Mouse (Mus musculus) mature B cell (primary cell): ENCODE data around the gene Bend5.

Experiments
- in situ Hi-C: fragments of 300-500 bp; cut with MboI; formaldehyde crosslinking; loops from 2 replicates; pipeline ENCODE4 v1.14.3; 2019

The Bend5 gene

DNA sequence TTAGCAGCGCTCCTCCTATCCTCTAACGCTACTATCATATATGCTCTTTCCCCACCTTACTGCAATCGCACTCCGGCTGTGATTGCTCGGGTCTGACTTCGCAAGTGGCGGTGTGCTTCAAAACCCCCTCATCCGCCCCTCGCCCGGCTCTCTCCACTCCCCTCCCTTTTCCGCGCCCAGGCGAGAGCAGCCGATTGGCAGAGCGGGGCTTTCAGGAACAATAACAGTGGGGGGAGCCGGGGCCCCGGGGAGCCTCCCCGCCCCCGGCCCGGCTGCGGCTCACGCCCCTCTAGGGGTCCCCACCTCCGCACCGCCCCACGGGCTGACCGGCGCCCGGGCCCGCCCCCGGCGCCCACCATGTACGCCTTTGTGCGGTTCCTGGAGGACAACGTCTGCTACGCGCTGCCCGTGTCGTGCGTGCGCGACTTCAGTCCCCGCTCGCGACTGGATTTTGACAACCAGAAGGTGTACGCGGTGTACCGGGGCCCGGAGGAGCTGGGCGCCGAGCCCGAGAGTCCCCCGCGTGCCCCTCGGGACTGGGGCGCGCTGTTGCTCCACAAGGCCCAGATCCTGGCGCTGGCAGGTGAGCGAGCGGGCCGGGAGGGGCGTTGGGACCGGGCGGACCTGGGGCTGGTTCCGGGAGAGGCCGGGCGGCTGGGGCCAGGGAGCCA is at the start of gene Bend5:
Gene Bend5 (plus strand): TSS at position 189 of the 671 bp plus-strand sequence.
- in situ Hi-C loops = no loop called here

DNA sequence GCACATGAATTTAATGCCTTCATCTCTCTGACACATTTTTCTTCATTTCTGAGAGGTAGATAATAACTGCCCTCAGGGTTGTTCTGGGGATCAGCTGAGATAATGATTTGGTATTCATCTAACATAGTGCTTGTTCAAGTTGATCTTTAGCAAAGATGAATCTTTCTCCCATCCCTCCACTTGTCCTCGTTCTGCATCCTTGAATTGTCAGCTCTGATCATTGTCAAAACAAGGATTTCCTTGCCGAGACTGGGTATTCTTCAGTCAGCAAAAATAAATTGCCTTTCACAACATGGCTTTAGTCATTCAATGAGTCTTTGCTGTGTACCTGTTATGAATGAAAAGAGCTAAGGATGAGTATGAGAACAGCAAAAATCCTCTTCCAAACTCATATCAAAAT is 47.0 kb upstream of the Bend5 start:
- in situ Hi-C loops = no loop called here

DNA sequence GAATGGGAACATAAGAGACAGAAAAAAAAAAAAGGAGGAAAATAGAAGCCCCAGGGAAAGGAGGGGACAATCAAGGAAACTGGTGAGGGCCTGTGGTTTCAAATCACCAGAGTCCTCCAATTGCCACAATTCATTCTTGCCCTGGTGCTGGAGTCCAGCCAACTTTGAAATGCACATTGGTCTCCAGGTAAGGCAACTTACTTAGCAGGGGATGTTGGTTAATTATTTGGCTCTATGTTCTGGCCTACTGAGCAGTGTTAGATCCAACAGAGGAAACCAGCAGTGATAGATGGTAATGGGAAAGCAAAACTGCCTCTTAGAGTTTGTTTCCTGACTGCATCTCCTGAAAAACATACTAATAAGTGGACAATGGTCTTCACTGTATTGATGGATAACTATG is 37.6 kb upstream of the Bend5 start:
- in situ Hi-C loops = no loop called here

DNA sequence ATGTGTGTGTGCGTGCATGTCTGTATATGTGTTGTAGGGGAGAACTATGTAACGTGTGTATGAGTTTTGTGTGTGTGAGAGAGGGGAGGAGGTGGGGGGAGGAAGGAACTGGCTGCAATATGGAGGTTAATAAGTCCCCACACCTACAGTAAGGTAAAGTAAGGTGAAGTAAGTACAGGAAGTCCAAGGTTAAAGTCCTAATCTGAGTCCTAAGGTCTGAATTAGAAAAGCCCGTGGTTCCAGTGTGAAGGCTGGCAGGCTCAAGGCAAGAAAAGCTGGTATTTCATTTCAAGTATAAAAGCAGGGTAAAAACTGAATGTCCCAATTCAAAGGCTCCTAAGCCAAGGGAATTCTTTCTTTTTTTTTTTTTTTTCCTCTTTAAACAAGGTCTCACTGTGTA is 36.7 kb upstream of the Bend5 start:
- in situ Hi-C loops = no loop called here

DNA sequence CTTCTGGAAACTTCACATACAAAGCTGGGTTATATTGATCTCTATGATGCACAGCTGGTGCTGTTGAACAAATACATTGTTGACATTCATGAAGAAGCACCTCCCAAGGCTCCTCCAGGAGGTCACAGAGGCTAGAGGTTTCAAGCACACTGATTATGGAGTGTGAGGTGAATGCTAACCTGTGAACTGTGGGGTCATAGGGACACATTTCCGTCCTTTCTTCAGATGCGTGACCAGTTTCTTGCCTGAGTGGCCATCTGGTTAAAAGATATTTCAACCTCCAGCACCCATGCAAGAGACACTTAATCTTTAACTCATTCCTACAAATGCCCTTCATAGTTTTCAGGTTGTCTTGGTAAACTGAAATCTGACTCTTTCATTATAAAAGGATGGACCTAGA is 31.7 kb upstream of the Bend5 start:
- in situ Hi-C loops = no loop called here

DNA sequence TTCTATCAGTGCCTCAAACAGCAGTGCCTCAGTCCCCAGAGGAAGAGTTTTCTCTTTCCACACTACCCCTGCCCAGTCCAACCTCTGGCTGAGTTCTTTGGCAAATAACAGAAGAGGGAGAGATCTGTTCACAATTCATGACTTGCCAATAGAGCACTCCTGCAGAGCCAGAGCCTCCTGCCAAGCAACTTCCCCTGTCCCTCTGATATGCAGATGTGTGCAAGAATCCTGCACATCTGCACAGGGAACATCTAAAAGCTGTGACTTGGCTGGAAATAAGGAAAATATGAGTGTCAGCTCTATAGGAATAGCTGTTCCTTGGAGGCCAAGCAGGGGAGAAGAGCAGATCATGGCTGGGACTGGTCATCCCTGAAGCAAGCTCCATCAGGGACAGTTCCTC is 24.1 kb upstream of the Bend5 start:
- in situ Hi-C loops = no loop called here

DNA sequence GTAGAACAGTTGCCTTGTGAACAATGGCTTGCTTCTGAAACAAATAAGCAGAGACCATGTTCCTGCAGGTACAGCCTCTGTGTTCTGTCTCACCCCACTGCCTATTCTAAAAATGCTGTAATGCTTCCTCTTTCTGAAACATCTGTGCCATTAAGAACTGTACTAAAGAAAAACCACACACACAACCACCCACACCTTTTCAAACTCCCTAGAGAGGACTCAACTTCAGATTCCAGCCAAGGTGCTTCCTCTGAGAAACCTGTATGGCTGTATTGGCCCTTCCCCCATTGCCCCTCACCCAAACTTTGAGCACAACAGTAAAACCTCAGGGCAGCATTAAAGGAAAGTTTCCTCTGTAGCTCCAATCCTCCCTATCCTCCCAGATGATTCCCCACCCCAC is 15.0 kb upstream of the Bend5 start:
- in situ Hi-C loops = loop anchor here (5.0 kb wide), 1 partner anchor 43 kb away; no protein-coding TSS in a partner anchor

DNA sequence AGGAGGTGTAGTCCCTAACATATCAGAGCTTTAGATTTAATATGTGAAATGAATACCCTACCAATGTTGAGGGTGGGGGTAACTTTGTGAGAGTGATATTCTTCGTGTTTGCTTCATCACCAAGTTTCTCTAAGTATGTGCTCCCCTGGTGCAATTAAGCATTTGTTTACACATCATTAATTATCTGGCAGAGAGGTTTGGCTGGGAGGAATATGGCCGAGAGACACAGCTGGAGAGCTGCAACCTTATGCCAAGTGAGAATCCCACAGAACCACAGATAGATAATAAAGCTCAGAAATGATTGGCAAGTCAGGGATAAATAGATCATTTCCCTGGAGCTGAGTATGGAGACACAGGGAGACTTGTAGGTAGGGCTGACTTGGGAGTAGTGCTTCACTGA is 14.1 kb upstream of the Bend5 start:
- in situ Hi-C loops = no loop called here

DNA sequence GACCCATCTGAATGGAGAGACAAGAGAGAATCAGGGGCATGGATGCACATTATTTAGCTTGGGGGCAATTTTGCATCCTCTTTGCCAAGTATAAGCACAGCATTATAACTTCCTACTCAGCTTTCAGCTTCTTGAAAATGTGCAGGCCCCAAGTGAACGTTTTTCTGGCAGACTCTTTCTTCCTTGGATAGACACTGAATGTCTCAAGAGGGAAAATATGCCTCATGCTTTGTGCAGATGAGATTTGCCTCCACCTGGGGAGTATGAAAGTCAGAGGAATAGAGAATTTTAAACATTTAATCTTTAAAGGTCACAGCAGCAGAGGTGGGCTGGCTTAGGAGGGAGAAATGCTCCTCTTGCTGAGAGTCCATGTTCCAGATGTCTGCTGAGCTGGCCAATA is 11.6 kb upstream of the Bend5 start:
- in situ Hi-C loops = no loop called here

DNA sequence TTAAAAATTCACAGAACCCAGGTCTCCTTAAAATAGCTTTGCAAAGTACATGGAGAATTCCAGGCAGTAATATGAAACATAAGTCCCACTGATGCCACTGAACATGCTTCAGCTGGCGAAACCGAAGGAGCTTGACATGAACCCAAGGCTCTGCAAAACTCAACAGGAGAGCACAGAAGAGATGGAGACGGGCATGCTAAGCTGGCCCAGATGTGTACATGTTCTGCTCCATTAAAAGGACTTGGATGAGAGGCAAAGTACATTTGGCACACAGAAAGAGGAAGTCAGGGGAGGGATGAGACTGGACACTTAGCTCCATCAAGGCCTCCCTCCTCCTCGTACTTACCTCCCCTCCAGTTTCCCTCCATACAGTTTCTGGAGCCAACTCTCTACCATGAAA is 4.1 kb upstream of the Bend5 start:
- in situ Hi-C loops = no loop called here

DNA sequence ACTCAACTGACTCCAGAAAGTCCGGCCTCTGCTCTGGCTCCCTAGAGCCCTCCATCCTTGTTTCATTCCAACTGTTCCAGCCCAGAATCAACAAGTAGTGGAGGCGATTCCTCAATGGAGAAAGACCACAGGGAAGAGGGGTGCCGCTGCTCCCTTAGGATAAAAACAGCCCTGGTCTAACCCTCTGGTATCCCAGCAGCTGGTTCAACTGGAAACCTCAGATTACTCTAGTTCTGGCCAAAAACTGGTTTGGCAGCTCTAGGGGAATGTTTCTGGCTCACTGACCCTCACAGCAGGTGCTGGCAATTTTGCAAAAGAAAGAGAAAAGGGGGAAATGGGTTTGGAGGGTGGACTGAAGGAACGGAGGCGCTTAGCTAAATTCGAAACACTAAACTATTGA is 407 bp upstream of the Bend5 start:
- in situ Hi-C loops = no loop called here

DNA sequence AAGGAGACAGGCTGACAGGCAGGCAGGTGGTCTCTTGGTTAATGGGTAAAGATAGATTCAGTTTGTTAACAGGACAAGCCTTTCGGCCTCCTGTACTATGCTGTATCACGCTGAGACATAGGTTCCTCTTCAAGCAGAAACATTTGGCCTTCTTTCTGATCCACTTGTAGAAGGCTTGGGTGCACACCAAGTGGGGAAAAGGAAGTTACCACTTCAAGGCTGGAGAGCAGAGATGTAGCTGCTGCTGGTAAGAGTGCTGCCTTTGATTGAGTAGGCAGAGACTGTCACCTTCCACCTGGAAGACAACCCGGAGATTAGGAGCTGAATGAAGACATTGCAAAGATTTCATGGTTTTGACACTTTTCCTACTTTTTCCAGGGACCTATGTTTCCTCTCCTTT is 1.3 kb downstream of the Bend5 start:
- in situ Hi-C loops = no loop called here

DNA sequence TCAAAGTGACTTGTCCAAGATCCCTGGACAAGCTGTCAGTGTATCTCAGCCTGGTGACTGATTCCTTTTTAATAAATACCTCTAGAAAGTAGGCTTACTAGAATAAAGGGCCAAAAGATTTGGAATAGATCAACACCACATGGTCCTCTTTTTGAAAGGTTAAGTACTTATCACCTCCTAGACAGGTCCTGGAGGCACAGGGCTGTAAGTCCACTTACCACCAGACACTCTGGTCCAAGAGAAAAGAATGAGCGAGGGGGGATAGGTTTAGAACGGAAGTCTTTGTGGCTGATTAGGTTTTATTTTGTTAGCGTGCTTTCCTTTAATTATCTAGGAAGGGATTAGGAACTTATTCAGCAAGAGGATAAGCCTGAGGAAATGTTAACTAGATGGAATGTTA is 1.7 kb downstream of the Bend5 start:
- in situ Hi-C loops = no loop called here

DNA sequence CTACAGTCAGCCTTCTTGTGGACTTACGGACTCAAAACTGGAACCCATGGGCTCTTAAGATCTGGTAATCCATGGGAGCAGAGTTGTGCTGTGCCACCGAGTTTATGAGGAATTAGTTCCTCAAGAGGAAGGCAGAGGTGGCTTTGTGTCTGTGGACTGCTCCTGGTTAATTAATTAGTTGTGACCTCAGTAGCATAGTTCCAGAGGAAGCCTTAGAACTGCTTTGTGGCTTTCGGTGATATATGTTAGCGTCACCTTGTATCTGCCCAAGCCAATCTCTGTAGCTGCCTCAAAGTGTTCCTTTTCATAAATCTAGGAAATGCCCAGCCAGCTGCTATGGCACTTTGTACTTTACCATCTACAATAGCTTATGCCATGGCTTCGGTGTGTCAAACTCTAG is 2.9 kb downstream of the Bend5 start:
- in situ Hi-C loops = no loop called here

DNA sequence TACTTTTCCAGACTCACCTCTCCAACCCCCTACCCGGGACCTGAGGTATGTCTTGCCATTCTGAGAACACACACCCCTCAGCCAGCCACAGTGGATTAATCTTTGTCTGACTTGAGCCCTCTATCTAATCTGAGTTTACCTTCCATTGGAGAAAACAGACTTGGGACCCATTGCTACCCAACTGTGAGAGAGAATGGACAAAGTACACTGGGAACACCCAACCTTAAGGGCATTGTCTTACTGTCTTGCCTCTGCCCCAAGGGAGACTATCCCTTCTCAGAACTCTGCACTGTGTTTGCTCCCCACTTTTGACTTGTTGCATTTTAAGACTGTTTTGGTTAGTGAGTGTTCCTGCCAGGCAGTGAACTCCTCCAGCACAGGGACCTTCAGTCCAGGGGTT is 4.7 kb downstream of the Bend5 start:
- in situ Hi-C loops = no loop called here

DNA sequence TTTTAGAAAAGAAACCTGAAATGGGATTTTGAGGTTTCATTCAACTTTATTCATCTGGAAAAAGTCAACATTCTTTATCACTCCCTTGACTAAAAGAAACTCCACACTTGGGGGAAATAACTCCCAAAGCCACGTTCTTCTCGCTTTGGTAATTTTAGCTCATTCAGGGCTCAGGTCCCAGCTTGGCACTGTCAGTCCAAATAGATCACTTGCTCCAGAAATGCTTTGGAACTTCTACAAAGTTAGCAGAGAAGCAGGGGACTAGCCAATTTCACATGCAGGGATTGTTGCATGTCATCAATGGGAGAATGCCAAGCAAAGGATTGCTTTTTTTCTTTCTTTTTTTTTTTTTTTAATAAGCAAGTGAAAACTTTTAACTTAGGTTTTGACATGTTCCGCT is 5.2 kb downstream of the Bend5 start:
- in situ Hi-C loops = no loop called here

DNA sequence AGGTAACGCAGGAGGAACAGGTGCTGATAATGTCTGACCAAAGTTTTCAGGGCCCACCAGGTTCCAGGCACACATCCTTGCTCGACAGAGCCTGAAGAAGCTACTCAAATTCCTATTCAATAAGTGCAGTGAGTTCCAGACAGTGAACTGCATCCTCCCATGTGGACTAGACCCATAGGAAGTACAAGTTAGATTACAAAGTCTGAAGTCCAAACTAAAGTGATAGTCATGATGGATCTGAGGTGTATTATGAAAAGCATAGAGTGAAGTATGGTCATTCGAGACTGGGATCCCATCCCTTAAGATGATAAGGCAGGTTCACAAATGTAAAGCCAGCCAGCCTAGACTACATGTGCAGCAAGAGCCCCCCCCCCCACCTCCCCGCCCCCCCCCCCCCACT is 6.1 kb downstream of the Bend5 start:
- in situ Hi-C loops = no loop called here

DNA sequence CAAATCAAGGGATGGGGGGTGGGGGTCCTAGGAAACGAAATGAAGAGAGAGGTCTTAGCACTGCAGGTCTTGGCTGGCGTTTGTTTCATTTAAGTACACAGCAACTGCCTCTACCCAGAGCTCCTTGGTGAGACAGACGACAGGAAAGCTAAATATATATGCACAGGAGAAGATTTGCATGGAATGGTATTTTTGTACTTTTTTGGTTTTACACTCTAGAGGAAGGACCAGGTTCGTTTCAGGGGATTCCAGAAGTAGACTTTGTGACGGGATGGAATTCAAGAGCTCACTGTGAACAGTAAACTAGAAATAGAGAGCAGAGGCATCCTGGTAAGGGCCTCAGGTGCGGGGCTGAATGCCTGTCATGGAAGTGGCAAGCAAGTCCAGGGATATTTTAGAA is 7.0 kb downstream of the Bend5 start:
- in situ Hi-C loops = no loop called here

DNA sequence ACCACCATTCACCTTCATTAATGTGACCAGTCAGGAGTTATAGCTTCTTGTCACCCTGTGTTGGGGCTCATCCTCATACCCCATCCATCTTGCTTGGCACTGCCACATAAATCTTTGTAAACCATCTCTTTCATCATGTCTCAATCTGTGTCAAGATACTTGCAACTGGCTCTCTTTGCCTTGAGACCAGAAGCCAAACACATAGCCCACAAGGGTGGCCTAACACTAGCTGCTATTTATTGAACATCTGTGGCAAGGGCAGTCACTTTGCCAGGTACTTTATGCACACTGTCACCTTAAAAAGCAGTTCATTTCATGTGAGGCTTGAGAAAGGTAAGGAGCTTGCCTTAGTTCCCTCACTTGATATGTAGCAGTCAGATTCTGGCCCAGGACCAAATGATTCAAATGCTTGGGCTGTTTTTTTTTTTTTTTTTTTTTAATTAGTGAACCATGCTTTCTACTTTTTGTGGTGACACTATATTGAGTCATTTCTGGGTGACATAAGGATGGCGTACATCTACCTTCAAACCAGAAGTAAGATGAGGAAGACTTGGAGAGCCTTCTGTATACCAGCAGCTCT is 9.7 kb downstream of the Bend5 start:
- in situ Hi-C loops = no loop called here

DNA sequence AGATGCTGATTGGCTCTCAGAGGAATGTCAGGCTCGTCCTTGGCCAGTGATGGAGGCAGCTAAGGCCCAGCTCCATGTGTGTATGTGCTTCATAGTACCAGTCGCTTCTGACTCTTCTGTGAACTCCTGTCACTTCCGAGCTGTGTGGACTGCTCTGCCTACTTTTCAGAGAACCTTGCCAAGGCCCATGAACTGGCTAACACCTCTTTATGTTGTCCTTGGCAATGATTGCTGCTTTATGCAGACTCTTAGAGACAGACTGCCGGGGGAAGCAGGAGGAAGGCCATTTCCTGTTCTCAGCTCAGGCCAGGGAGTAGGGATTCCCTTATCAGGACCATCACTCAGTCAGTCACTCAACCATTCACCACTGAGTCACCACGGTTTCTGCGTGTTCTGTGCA is 10.4 kb downstream of the Bend5 start:
- in situ Hi-C loops = no loop called here

DNA sequence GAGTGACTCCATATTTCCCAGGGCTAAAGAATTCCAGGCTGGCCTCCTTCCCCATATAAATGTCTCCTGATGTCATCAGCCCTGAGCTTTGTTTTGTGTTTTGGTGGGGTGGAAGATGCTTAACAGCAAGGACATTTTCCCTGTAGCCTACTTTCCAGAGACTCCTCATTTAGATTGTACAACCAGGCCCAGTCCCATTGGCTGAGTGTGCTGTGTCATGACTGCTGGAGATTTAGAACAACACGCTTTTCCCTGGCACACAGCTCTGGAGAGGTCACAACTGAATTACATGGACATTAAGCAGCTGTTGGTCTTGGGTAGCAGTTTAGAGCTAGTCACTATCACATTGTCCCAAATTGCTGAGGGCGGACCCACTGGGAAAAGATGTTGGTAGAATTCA is 16.4 kb downstream of the Bend5 start:
- in situ Hi-C loops = no loop called here

DNA sequence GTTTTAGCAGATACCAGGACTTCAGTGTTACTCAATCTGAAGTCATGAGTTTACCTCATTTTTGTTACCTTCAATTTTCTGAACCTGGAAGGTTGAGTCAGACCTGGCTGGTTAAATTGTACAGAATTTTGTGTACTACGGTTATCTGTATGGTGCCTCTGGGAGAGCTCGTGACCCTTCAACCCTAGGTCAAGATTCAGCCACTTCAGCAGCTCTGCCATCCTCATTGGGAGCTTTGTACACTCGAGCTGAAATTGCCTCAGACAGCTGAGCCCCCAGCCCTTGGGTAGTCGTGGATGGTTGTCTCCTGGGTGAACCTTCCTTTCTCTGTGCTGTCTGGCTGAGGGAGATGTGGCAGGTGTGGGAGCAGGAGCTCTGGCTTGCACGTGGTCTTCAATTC is 17.2 kb downstream of the Bend5 start:
- in situ Hi-C loops = no loop called here

DNA sequence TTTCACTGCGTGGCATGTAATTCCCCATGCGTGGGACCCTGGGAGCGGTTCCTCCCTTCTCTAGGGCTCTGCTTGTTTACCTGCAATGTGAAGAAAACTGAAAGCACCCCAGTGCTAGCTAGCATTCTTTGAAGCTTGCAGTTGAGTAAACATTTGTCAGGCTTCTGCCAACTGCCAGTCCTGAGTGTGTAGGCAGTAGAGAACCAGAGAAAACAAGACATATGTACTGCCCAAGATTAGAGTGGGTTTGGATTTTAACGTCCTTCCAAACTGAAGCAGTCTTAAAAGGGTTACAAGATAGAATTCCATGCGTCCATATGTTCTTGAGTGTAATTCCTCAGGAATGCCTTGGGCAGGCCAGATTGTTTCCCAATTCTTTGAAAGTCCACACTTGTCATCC is 17.6 kb downstream of the Bend5 start:
- in situ Hi-C loops = no loop called here

DNA sequence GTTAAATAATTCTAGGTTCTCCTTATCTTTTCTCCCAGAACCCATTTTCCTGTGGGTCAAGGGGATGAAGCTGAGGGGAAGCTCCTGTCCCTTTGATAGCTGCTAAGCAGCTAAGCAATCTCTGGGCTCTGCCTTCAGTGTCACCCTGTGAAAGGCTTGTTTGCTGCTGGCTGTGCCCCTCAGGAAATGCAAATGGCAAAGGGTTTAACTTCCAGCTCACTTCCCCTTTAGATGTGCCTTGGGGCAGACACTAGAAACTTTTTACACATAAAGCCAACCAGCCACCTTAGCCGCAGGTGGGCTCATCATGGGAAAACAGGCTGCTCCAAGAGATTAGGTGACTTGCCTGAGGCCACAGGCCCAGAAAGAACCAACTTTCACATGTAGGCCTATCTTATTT is 26.9 kb downstream of the Bend5 start:
- in situ Hi-C loops = loop anchor here (5.0 kb wide), 1 partner anchor 44 kb away; no protein-coding TSS in a partner anchor
